Mouse (Mus musculus): ENCODE measurements at regions not wholly inside any gene's neighbourhood (a gene's known extent, or its start where the extent isn't known, plus 50 kb on each side); places are given as distances from the start of the nearest gene placed in this dataset.
"Not testable (repeated sequence)": the region's sequence is repeated elsewhere in the genome, so short reads cannot be mapped to it uniquely, and the experiment has no call there.

DNA sequence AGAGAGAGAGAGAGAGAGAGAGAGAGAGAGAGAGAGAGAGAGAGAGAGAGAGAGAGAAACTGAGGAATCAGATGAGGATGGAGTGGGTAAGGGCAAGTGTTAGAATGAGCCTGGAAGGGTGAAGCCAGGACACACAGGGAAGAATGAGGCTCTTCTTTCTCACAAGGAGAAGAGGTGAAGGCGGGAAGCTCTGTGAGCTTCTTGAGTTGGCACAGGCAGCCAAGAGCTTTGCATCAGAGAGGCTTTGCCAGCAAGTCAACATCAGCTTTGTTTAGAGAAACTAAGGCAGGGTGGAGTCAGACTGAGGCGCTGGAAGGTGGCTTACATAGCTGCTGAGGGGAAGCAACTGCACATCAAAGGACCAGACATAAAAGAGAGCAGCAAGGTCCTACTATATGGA lies 113.7 kb downstream of the Sst start:
- no peaks in the 10 kb centered on the region for H3K36me3 ChIP-seq

DNA sequence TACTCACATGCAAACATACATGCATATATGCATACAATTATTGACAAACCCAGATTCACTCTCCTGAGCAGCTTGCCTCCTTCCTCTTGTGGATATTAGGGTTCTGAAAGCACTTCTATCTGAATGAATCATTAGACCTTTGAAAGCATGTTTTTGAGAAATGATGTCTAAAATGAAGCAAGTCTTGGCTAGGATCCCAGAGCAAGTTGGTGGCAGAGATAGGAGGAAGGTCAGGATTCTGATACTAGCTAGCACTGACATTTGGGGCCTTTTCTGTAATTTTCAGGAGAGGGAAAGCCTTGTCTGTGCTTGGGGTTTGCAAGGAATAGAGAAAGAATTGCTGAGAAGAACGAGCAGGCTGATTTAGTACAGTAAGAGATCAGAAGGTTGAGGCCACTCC lies 114.3 kb downstream of the Sst start:
- Histone ChIP-seq H3K4me3 (replicated peaks) (no peak overlapping the region), H3K4me1 (no peaks in the 10 kb centered on the region)
- ATAC-seq (ENCODE audit: low FRiP score) = no peak

More for the DNA sequence above, 113.7 kb downstream of the Sst start:
- Histone ChIP-seq H3K27ac (replicated peaks) (no peak overlapping the region), H3K4me1 (no peaks in the 10 kb centered on the region), H3K9ac (replicated peaks) (no peak overlapping the region), H3K27me3 (replicated peaks) (no peaks in the 10 kb centered on the region), H3K4me2 (no peak overlapping the region), H3K9me3 (replicated peaks) (no peaks in the 10 kb centered on the region), H3K4me3 (replicated peaks) (no peak overlapping the region)
- WGBS = 59% methylated on average over 2 of the region's 2 CpGs
- ATAC-seq (ENCODE audit: low FRiP score) = no peak

DNA sequence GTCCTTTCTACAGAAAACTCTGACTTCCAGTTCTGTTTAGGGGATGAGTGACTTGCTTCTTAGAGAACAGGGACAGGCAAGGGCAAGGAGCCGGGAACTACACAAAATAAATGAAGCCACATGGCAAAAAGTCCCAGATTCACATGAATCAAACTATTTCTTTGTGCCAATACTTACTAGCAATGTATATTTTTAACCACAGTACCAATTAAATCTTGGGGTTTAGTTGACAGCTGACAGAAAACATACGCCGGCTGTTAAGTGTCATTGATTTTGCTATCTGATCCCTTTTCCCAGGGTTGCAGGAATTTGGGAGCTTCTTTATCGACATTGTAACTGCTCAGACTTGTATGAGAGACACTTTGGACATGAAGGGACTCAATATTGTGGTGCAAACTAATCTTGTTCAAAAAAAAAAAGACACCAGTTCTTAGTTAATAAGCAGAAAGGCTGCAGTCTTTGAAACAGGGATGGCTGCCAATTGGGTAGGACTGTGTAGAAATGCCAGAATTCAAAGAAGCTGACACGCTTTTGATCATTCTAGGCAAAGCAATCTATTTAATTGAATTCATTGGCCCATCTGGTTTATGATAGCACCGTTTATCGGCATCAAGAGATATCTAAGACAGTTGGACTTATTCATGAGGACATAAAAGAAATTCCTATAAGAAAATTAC lies 132.5 kb downstream of the Sst start:
- Histone ChIP-seq H3K36me3 (no peaks in the 10 kb centered on the region), H3K4me1 (no peaks in the 10 kb centered on the region), H3K9me3 (replicated peaks) (no peaks in the 10 kb centered on the region), H3K27ac (replicated peaks) (no peak overlapping the region), H3K4me3 (replicated peaks) (no peak overlapping the region), H3K4me2 (no peak overlapping the region), H3K27me3 (replicated peaks) (no peaks in the 10 kb centered on the region), H3K9ac (replicated peaks) (no peak overlapping the region)
- no peak for ATAC-seq (ENCODE audit: low FRiP score)
- 71% methylated on average over 7 of the region's 7 CpGs for WGBS

More for the DNA sequence above, 114.3 kb downstream of the Sst start:
- no peaks in the 10 kb centered on the region for H3K36me3 ChIP-seq
- no peaks in the 10 kb centered on the region for H3K9me3 ChIP-seq (replicated peaks)
- H3K27ac ChIP-seq (replicated peaks) = no peak overlapping the region
- no peak overlapping the region for H3K4me2 ChIP-seq
- 28% methylated on average over 1 of the region's 1 CpGs for WGBS
- no peaks in the 10 kb centered on the region for H3K27me3 ChIP-seq (replicated peaks)
- no peak overlapping the region for H3K9ac ChIP-seq (replicated peaks)

DNA sequence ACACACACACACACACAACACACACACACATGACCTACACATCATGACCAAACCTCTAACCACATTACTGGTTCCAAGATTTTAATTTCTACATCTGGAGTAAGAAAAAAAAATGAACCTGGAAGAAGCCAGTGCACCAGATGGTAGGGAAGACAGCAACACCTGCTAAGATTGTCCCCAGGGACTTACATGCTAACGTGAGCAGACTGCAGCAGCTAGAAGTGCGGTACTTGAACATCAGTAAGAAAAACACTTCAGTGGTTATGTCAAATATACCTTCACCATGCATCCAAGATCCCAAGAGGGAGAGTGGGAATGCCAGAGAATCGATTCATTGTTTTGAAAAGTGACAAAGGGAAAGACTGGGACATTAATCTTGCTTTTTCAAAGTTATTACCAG lies 153.7 kb downstream of the Sst start:
- no peak overlapping the region for H3K9ac ChIP-seq (replicated peaks)
- H3K27me3 ChIP-seq (replicated peaks) = no peaks in the 10 kb centered on the region
- 38% methylated on average over 3 of the region's 3 CpGs for WGBS
- ATAC-seq (ENCODE audit: low FRiP score) = no peak
- H3K4me2 ChIP-seq = no peak overlapping the region
- H3K27ac ChIP-seq (replicated peaks) = no peak overlapping the region
- H3K36me3 ChIP-seq = no peaks in the 10 kb centered on the region
- peaks cover 7% of the 10 kb centered on the region; the same call in 1 of the 2 replicates for H3K4me1 ChIP-seq
- no peaks in the 10 kb centered on the region for H3K9me3 ChIP-seq (replicated peaks)
- H3K4me3 ChIP-seq (replicated peaks) = no peak overlapping the region

DNA sequence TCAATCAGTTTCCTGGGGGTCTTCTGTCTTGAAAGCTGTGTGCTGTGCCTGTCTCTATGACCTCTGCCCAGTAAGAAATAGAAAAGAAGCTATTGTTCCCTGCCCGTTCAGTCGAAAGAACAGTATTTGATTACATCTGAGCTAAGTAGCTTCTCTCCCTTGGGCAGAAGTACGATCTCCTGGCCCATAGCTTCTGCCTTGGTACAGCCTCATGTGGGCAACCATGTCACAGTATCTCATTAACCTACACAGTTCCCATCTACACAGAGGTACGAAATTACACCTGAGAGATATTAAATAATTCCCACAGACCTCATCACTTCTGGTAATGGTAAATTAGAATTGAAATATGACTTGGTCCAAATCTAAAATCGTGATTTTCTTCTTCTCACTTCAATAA lies 155.0 kb downstream of the Sst start:
- Histone ChIP-seq H3K27ac (replicated peaks) (no peak overlapping the region), H3K4me2 (no peak overlapping the region), H3K9ac (replicated peaks) (no peak overlapping the region), H3K4me1 (peaks cover 7% of the 10 kb centered on the region; the same call in 1 of the 2 replicates), H3K4me3 (replicated peaks) (no peak overlapping the region), H3K36me3 (no peaks in the 10 kb centered on the region), H3K9me3 (replicated peaks) (no peaks in the 10 kb centered on the region), H3K27me3 (replicated peaks) (no peaks in the 10 kb centered on the region)
- ATAC-seq (ENCODE audit: low FRiP score) = no peak
- WGBS = 36% methylated on average over 5 of the region's 5 CpGs

DNA sequence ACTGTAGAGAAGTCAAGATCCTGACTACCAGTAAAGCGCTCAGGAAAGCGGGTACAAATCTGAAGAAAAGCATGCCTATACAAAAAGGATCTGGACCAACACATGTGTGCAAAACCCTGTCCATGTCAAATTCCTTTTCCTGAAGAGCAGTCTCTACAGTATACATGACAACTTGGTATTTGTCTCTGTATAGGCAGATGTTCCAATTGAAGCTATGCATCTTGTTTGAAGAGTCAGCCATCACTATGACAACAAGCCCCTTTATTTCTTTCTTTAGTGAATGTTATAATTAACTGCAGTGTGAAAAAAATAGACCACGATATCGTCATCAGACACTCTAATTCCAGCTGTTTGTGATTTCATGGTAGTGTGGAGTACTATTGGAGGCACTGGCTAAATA lies 164.2 kb downstream of the Sst start:
- 77% methylated on average over 4 of the region's 4 CpGs for WGBS
- Histone ChIP-seq H3K4me1 (no peaks in the 10 kb centered on the region), H3K27me3 (replicated peaks) (no peaks in the 10 kb centered on the region), H3K4me3 (replicated peaks) (no peak overlapping the region), H3K27ac (replicated peaks) (no peak overlapping the region), H3K36me3 (no peaks in the 10 kb centered on the region), H3K9ac (replicated peaks) (no peak overlapping the region), H3K9me3 (replicated peaks) (no peaks in the 10 kb centered on the region), H3K4me2 (no peak overlapping the region)
- ATAC-seq (ENCODE audit: low FRiP score) = no peak

DNA sequence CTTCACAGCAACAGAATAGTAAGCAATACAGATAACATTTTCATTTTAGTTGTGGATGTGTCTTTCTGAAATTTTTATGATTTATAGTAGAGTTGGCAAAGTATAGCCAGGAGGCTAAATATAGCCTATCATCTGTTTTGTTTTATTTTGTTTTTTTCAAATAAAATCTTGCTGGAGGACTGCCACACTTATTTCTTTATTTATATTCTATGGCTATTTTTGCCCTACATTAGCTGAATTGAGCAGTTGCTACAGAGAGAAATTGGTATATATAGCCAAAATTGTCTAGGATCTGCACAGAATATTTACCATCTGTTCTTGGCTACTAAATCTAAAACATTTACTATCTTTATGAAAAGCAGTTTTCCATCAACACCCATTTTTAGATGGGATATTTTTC lies 169.0 kb downstream of the Sst start:
- H3K27ac ChIP-seq (replicated peaks) = no peak overlapping the region
- H3K27me3 ChIP-seq (replicated peaks) = no peaks in the 10 kb centered on the region
- 0 out of 2 replicates have a peak, but pooled peaks cover 2% of the 10 kb centered on the region for H3K9me3 ChIP-seq (replicated peaks)
- no peak overlapping the region for H3K4me3 ChIP-seq (replicated peaks)
- no peak overlapping the region for H3K4me2 ChIP-seq
- no peak for ATAC-seq (ENCODE audit: low FRiP score)
- no peak overlapping the region for H3K9ac ChIP-seq (replicated peaks)
- H3K4me1 ChIP-seq = no peaks in the 10 kb centered on the region
- no peaks in the 10 kb centered on the region for H3K36me3 ChIP-seq

DNA sequence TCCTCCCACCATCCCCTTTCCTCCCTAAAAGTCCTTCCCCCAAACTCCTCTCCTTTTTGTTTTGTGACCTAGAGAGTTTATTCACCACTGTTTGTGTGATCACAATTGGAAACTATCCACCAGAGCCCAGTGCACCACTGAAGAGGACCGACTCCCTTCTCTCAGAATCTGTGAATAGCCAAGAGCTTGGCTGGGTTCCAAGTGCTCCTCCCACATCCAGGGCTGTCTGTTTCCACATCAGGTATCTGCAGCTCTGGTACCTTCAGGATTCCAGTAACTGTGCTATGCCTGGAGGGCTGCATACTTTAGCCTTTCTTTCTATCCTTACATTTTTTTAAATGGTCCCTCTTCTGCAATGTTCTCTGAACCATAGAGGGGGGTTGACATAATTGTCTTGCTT lies 180.5 kb upstream of the Masp1 start:
- Histone ChIP-seq H3K4me1 (no peaks in the 10 kb centered on the region), H3K9me3 (replicated peaks) (no peaks in the 10 kb centered on the region), H3K27ac (replicated peaks) (no peak overlapping the region), H3K9ac (replicated peaks) (no peak overlapping the region), H3K36me3 (no peaks in the 10 kb centered on the region), H3K4me3 (replicated peaks) (no peak overlapping the region), H3K4me2 (no peak overlapping the region), H3K27me3 (replicated peaks) (no peaks in the 10 kb centered on the region)
- no peak for ATAC-seq (ENCODE audit: low FRiP score)
- WGBS = 11% methylated on average over 1 of the region's 1 CpGs

DNA sequence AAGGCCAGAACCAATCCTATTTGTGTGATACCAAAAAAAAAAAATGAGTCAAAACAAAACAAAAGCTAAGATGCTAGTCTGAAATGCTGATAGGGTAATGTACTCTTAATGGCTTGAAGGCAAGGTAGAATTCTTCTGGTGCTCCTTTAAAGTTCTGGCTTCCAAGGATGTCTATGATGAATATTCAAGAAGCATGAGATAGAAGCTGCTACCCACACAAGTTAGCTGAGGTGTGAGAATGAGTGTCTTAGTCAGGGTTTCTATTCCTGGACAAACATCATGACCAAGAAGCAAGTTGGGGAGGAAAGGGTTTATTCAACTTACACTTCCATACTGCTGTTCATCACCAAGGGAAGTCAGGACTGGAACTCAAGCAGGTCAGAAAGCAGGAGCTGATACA lies 173.6 kb upstream of the Masp1 start:
- not testable (repeated sequence) for H3K4me2 ChIP-seq; H3K27me3 ChIP-seq (replicated peaks); ATAC-seq (ENCODE audit: low FRiP score); H3K27ac ChIP-seq (replicated peaks); H3K36me3 ChIP-seq; H3K4me1 ChIP-seq; H3K9ac ChIP-seq (replicated peaks); H3K9me3 ChIP-seq (replicated peaks); H3K4me3 ChIP-seq (replicated peaks)

DNA sequence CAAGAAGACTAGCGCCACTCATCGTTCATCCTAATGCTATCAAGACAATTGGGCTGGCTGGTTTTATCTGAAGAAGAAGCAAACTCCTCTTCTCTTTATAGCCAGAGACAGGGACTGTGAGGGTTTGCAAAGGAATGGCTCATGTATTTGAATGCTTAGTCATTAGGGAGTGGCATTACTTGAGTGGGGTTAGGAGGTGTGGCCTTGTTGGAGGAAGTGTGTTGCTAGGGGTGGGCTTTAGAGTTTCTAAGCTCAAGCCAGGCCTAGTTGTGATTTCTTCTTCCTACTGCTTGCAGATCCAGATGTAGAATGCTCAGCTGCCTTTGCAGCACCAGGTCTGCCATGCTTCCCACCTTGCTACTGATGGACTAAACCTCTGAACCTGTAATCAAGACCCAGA lies 169.4 kb upstream of the Masp1 start:
- H3K27me3 ChIP-seq (replicated peaks) = no peaks in the 10 kb centered on the region
- H3K4me1 ChIP-seq = 0 out of 2 replicates have a peak, but pooled peaks cover 2% of the 10 kb centered on the region
- ATAC-seq (ENCODE audit: low FRiP score) = no peak
- no peak overlapping the region for H3K27ac ChIP-seq (replicated peaks)
- no peaks in the 10 kb centered on the region for H3K36me3 ChIP-seq
- WGBS = 98% methylated on average over 2 of the region's 2 CpGs
- H3K4me3 ChIP-seq (replicated peaks) = no peak overlapping the region
- no peaks in the 10 kb centered on the region for H3K9me3 ChIP-seq (replicated peaks)
- H3K4me2 ChIP-seq = no peak overlapping the region
- H3K9ac ChIP-seq (replicated peaks) = no peak overlapping the region

DNA sequence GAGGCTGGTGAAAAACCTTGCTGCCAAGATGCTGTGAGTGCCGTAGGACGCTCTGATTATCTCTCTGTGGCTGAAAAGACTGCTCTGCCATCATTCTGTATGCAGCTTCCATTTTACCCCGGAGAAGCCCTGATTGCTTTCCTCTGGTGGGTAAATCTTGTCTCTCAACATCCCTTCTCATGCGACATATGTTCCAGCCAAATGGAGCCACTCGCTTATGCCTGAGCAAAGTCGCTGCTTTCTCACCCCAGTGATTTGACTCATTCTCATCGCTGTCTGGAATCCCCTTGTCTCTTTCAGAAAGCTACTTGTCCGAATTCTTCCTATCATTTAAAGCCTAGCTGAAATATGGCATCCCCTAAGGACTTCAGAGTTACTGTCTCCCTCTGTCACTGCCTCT lies 166.2 kb upstream of the Masp1 start:
- no peak overlapping the region for H3K9ac ChIP-seq (replicated peaks)
- H3K4me1 ChIP-seq = 0 out of 2 replicates have a peak, but pooled peaks cover 2% of the 10 kb centered on the region
- no peak for ATAC-seq (ENCODE audit: low FRiP score)
- peak overlapping the region; percentile 17; the same call in 1 of the 2 replicates for H3K4me2 ChIP-seq
- H3K27ac ChIP-seq (replicated peaks) = 0 out of 2 replicates have a peak overlapping the region, but pooled peaks have one; percentile 9
- H3K36me3 ChIP-seq = no peaks in the 10 kb centered on the region
- no peaks in the 10 kb centered on the region for H3K27me3 ChIP-seq (replicated peaks)
- no peak overlapping the region for H3K4me3 ChIP-seq (replicated peaks)
- 62% methylated on average over 8 of the region's 8 CpGs for WGBS
- no peaks in the 10 kb centered on the region for H3K9me3 ChIP-seq (replicated peaks)

DNA sequence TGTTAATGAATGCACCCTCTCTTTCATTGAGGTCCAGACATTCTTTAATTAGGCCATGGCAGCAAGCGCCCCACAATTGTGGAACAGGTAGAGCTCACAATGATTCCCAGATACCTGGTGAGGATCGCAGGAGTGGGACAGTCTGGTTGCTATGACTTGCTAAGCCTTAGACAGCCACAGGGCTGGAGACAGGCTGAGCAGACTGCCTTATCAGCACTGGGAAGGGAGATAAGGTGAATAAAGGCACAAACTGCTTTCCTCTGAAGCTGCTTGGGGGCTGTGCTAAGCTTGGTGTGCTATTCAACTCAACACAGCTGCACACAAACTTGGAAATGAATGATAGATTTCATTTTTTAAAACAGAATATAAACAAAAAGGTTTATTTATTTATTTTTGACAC lies 159.8 kb upstream of the Masp1 start:
- no peak overlapping the region for H3K9ac ChIP-seq (replicated peaks)
- no peak overlapping the region for H3K4me2 ChIP-seq
- no peaks in the 10 kb centered on the region for H3K4me1 ChIP-seq
- no peak for ATAC-seq (ENCODE audit: low FRiP score)
- 84% methylated on average over 2 of the region's 2 CpGs for WGBS
- no peak overlapping the region for H3K27ac ChIP-seq (replicated peaks)
- no peaks in the 10 kb centered on the region for H3K36me3 ChIP-seq
- no peaks in the 10 kb centered on the region for H3K9me3 ChIP-seq (replicated peaks)
- H3K4me3 ChIP-seq (replicated peaks) = no peak overlapping the region
- no peaks in the 10 kb centered on the region for H3K27me3 ChIP-seq (replicated peaks)

DNA sequence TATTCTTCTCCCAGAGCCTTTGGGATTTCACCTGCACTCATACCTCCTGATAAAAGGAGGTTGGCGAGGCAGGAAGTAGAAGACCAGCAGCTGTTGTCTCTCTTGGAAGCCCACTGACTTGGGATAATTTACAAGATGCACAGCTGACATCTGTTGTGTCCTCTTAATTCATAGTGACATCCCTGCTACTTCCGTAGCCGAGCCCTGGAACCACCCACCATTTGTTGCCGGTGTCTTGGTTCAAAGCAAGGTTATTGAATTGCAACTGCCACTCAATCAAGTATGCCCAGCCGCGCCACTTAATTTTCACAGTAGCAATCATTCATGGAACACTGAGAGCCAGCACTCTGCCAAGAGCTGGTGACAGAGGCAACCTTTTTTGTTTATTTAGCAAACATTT lies 151.8 kb upstream of the Masp1 start:
- Histone ChIP-seq H3K27me3 (replicated peaks) (no peaks in the 10 kb centered on the region), H3K4me3 (replicated peaks) (no peak overlapping the region), H3K9me3 (replicated peaks) (no peaks in the 10 kb centered on the region), H3K9ac (replicated peaks) (no peak overlapping the region), H3K4me2 (no peak overlapping the region), H3K27ac (replicated peaks) (no peak overlapping the region), H3K4me1 (no peaks in the 10 kb centered on the region), H3K36me3 (no peaks in the 10 kb centered on the region)
- 42% methylated on average over 6 of the region's 6 CpGs for WGBS
- no peak for ATAC-seq (ENCODE audit: low FRiP score)
